Mouse (Mus musculus): ENCODE results near the gene Plekhh3.

DNA sequence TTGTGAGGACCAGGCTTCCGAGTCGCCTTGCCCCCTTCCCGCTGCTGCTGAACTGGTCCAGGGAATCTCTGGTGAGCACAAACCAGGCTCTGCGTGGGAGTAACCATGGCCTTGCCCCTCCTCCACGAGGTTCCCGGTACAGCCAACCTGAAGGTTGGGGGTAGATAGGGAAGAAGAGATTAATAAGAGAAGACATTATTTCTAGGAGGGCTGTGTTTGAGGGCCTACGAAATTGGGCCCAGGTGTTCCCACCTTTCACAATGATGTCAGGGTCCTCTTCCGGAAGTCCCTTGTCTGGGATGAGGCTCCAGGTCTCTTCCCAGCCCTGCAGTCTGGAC lies 3.2 kb downstream of the Plekhh3 start:
- no peak for TF ChIP-seq CTCF (IDR thresholded peaks at IDR 0.05; ENCODE audit: low read depth, low read length)
- TF ChIP-seq POLR2A (IDR thresholded peaks at IDR 0.05; ENCODE audit: insufficient read depth, low read length) = no peak

Data from ES-Bruce4 (cell line).